Mouse (Mus musculus): ENCODE measurements around the gene Retsat. TPM values are rescaled to one million over a fixed set of nuclear protein-coding genes. Genes with fewer than 3 reads are reported as not detected.

The Retsat gene
- total and polyA plus RNA-seq, 2 experiments: 180 to 340 TPM

- H3K27me3 ChIP-seq (ENCODE audit: control insufficient read depth, insufficient read depth, low read length): no peaks in the 10 kb centered on the region
- H3K36me3 ChIP-seq (ENCODE audit: control insufficient read depth, insufficient read depth, low read length): peaks cover 8% of the 10 kb centered on the region; the same call in 1 of the 2 replicates
- H3K4me1 ChIP-seq (ENCODE audit: control insufficient read depth, insufficient read depth, low read length): peaks cover 30% of the 10 kb centered on the region
- peaks cover 4% of the 10 kb centered on the region; the same call in 1 of the 2 replicates for H3K79me2 ChIP-seq (ENCODE audit: control insufficient read depth, insufficient read depth, low read length)
- peak overlapping the region; percentile 76; the same call in 1 of the 2 replicates for H3K27ac ChIP-seq (replicated peaks; ENCODE audit: insufficient read depth, low read depth, low read length)
- H3K9ac ChIP-seq (ENCODE audit: low read depth, low read length): no peak overlapping the region
- no peak overlapping the region for H3K4me3 ChIP-seq (ENCODE audit: insufficient read depth, low read depth, low read length)
- peak; percentile 98 for DNase-seq (ENCODE audit: extremely low read depth, low read depth, low spot score)
- TF ChIP-seq POLR2A (IDR thresholded peaks at IDR 0.05; ENCODE audit: extremely low read depth, insufficient read depth, low read length) (no peak), CTCF (IDR thresholded peaks at IDR 0.05; ENCODE audit: low read depth, low read length) (peak; percentile 69)
- WGBS: 48% methylated on average over 5 of the region's 5 CpGs
Measured at GRCm38 (mm10) chr6:72567508-72567907, 30.8 kb upstream of the Retsat start.

- peak overlapping the region; percentile 76; the same call in 1 of the 2 replicates for H3K27ac ChIP-seq (replicated peaks; ENCODE audit: insufficient read depth, low read depth, low read length)
- 69% methylated on average over 10 of the region's 10 CpGs for WGBS
- H3K27me3 ChIP-seq (ENCODE audit: control insufficient read depth, insufficient read depth, low read length): no peaks in the 10 kb centered on the region
- peak; percentile 55 for DNase-seq (ENCODE audit: extremely low read depth, low read depth, low spot score)
- H3K4me3 ChIP-seq (ENCODE audit: insufficient read depth, low read depth, low read length): no peak overlapping the region
- H3K9ac ChIP-seq (ENCODE audit: low read depth, low read length): no peak overlapping the region
- H3K4me1 ChIP-seq (ENCODE audit: control insufficient read depth, insufficient read depth, low read length): peaks cover 30% of the 10 kb centered on the region
- H3K79me2 ChIP-seq (ENCODE audit: control insufficient read depth, insufficient read depth, low read length): peaks cover 4% of the 10 kb centered on the region; the same call in 1 of the 2 replicates
- TF ChIP-seq POLR2A (IDR thresholded peaks at IDR 0.05; ENCODE audit: extremely low read depth, insufficient read depth, low read length): no peak
- H3K36me3 ChIP-seq (ENCODE audit: control insufficient read depth, insufficient read depth, low read length): peaks cover 9% of the 10 kb centered on the region; the same call in 1 of the 2 replicates
Measured at GRCm38 (mm10) chr6:72568736-72569135, 29.5 kb upstream of the Retsat start.

GRCm38 (mm10) chr6:72570644-72571397 is 27.5 kb upstream of the Retsat start:
- Histone ChIP-seq H3K9ac (ENCODE audit: low read depth, low read length) (peak overlapping the region; percentile 3; the same call in 1 of the 2 replicates), H3K27me3 (ENCODE audit: control insufficient read depth, insufficient read depth, low read length) (no peaks in the 10 kb centered on the region), H3K4me3 (ENCODE audit: insufficient read depth, low read depth, low read length) (no peak overlapping the region), H3K79me2 (ENCODE audit: control insufficient read depth, insufficient read depth, low read length) (peaks cover 4% of the 10 kb centered on the region; the same call in 1 of the 2 replicates), H3K27ac (replicated peaks; ENCODE audit: insufficient read depth, low read depth, low read length) (peak overlapping the region; percentile 62), H3K36me3 (ENCODE audit: control insufficient read depth, insufficient read depth, low read length) (peaks cover 23% of the 10 kb centered on the region; the same call in 1 of the 2 replicates), H3K4me1 (ENCODE audit: control insufficient read depth, insufficient read depth, low read length) (peaks cover 25% of the 10 kb centered on the region)
- TF ChIP-seq CTCF (IDR thresholded peaks at IDR 0.05; ENCODE audit: low read depth, low read length): no peak
- no peak for TF ChIP-seq POLR2A (IDR thresholded peaks at IDR 0.05; ENCODE audit: extremely low read depth, insufficient read depth, low read length)
- WGBS: 35% methylated on average over 10 of the region's 10 CpGs
- DNase-seq (ENCODE audit: extremely low read depth, low read depth, low spot score): peak; percentile 99

- no peaks in the 10 kb centered on the region for H3K27me3 ChIP-seq (ENCODE audit: control insufficient read depth, insufficient read depth, low read length)
- no peak for TF ChIP-seq POLR2A (IDR thresholded peaks at IDR 0.05; ENCODE audit: extremely low read depth, insufficient read depth, low read length)
- no peak for TF ChIP-seq CTCF (IDR thresholded peaks at IDR 0.05; ENCODE audit: low read depth, low read length)
- H3K9ac ChIP-seq (ENCODE audit: low read depth, low read length): peak overlapping the region; percentile 15; the same call in 1 of the 2 replicates
- peak; percentile 69 for DNase-seq (ENCODE audit: extremely low read depth, low read depth, low spot score)
- peaks cover 4% of the 10 kb centered on the region; the same call in 1 of the 2 replicates for H3K79me2 ChIP-seq (ENCODE audit: control insufficient read depth, insufficient read depth, low read length)
- H3K36me3 ChIP-seq (ENCODE audit: control insufficient read depth, insufficient read depth, low read length): peaks cover 24% of the 10 kb centered on the region; the same call in 1 of the 2 replicates
- H3K4me3 ChIP-seq (ENCODE audit: insufficient read depth, low read depth, low read length): no peak overlapping the region
- H3K27ac ChIP-seq (replicated peaks; ENCODE audit: insufficient read depth, low read depth, low read length): peak overlapping the region; percentile 68
- H3K4me1 ChIP-seq (ENCODE audit: control insufficient read depth, insufficient read depth, low read length): peaks cover 23% of the 10 kb centered on the region
- WGBS: 24% methylated on average over 3 of the region's 3 CpGs
Measured at GRCm38 (mm10) chr6:72571826-72572225, 26.4 kb upstream of the Retsat start.

- Histone ChIP-seq H3K27me3 (ENCODE audit: control insufficient read depth, insufficient read depth, low read length) (no peaks in the 10 kb centered on the region), H3K27ac (replicated peaks; ENCODE audit: insufficient read depth, low read depth, low read length) (no peak overlapping the region), H3K79me2 (ENCODE audit: control insufficient read depth, insufficient read depth, low read length) (no peaks in the 10 kb centered on the region), H3K4me1 (ENCODE audit: control insufficient read depth, insufficient read depth, low read length) (peaks cover 5% of the 10 kb centered on the region), H3K4me3 (ENCODE audit: insufficient read depth, low read depth, low read length) (no peak overlapping the region), H3K36me3 (ENCODE audit: control insufficient read depth, insufficient read depth, low read length) (peaks cover 42% of the 10 kb centered on the region; the same call in 1 of the 2 replicates), H3K9ac (ENCODE audit: low read depth, low read length) (no peak overlapping the region)
- no peak for TF ChIP-seq POLR2A (IDR thresholded peaks at IDR 0.05; ENCODE audit: extremely low read depth, insufficient read depth, low read length)
- no peak for TF ChIP-seq CTCF (IDR thresholded peaks at IDR 0.05; ENCODE audit: low read depth, low read length)
- DNase-seq (ENCODE audit: extremely low read depth, low read depth, low spot score): peak; percentile 88
- WGBS: 38% methylated on average over 3 of the region's 3 CpGs
Measured at GRCm38 (mm10) chr6:72576041-72576440, 22.2 kb upstream of the Retsat start.
